Mouse (Mus musculus): Measurements from ENCODE around the gene Rftn1. TPM values are rescaled to one million over a fixed set of nuclear protein-coding genes. Genes with fewer than 3 reads are reported as not detected.

Rftn1 gene
- polyA plus RNA-seq, 1 experiment = 1.1 TPM

- Histone ChIP-seq H3K9ac (ENCODE audit: low read depth, poor library complexity, severe bottlenecking) (no peak overlapping the region), H3K36me3 (ENCODE audit: control insufficient read depth, insufficient read depth, low read length, poor library complexity, severe bottlenecking) (no peaks in the 10 kb centered on the region), H3K4me1 (ENCODE audit: control insufficient read depth, insufficient read depth, low read length) (no peaks in the 10 kb centered on the region), H3K9me3 (replicated peaks; ENCODE audit: control insufficient read depth, insufficient read depth, low read length, poor library complexity, severe bottlenecking) (no peaks in the 10 kb centered on the region), H3K27me3 (ENCODE audit: control insufficient read depth, insufficient read depth, low read length, poor library complexity, severe bottlenecking) (no peaks in the 10 kb centered on the region), H3K27ac (ENCODE audit: insufficient read depth, low read length) (no peak overlapping the region), H3K4me3 (ENCODE audit: low read depth, low read length) (no peak overlapping the region)
- TF ChIP-seq POLR2A (IDR thresholded peaks at IDR 0.05; ENCODE audit: insufficient read depth, low read length) = no peak
Observed at GRCm38 (mm10) chr17:50205152-50205782, 14.8 kb upstream of the Rftn1 start.

DNA sequence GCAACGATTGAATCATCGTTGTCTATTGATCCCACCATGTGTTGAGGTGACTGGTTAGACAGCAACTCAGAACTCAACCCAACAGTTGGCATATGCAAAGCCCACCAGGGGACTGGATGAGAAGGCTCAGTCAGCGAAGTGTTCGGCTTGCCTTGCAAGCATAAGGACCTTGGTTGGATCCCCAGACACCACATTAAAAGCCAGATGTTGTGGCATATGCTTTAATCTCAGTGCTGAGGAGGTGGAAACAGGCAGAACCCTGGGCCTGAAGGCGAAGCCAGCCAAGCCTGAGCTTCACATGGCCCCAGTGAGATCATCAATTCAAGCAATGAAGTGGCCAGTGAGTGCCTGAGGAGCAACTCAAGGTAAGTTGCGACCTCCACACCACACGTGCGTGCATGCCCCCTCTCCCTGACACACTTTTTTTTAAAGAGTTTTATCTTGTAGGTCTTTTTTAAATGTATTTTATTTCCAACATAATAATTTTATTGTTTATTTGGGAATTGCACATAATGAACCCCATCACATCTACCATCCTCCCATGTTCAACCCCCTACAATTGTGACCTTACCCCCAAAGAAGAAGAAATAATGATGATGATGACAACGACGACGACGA, 11.5 kb upstream of the Rftn1 start:
- no peak overlapping the region for H3K9ac ChIP-seq (ENCODE audit: low read depth, poor library complexity, severe bottlenecking)
- no peaks in the 10 kb centered on the region for H3K27me3 ChIP-seq (ENCODE audit: control insufficient read depth, insufficient read depth, low read length, poor library complexity, severe bottlenecking)
- no peaks in the 10 kb centered on the region for H3K4me1 ChIP-seq (ENCODE audit: control insufficient read depth, insufficient read depth, low read length)
- H3K36me3 ChIP-seq (ENCODE audit: control insufficient read depth, insufficient read depth, low read length, poor library complexity, severe bottlenecking) = no peaks in the 10 kb centered on the region
- TF ChIP-seq CTCF (IDR thresholded peaks at IDR 0.05; ENCODE audit: low read depth, low read length) (no peak), EP300 (IDR thresholded peaks at IDR 0.05; ENCODE audit: insufficient read depth, low read depth, low read length) (no peak), POLR2A (IDR thresholded peaks at IDR 0.05; ENCODE audit: insufficient read depth, low read length) (no peak)
- H3K4me3 ChIP-seq (ENCODE audit: low read depth, low read length) = no peak overlapping the region
- no peaks in the 10 kb centered on the region for H3K9me3 ChIP-seq (replicated peaks; ENCODE audit: control insufficient read depth, insufficient read depth, low read length, poor library complexity, severe bottlenecking)
- H3K27ac ChIP-seq (ENCODE audit: insufficient read depth, low read length) = no peak overlapping the region

- Histone ChIP-seq H3K4me1 (ENCODE audit: control insufficient read depth, insufficient read depth, low read length) (no peaks in the 10 kb centered on the region), H3K9ac (ENCODE audit: low read depth, poor library complexity, severe bottlenecking) (no peak overlapping the region), H3K9me3 (replicated peaks; ENCODE audit: control insufficient read depth, insufficient read depth, low read length, poor library complexity, severe bottlenecking) (no peaks in the 10 kb centered on the region), H3K36me3 (ENCODE audit: control insufficient read depth, insufficient read depth, low read length, poor library complexity, severe bottlenecking) (no peaks in the 10 kb centered on the region), H3K27ac (ENCODE audit: insufficient read depth, low read length) (no peak overlapping the region), H3K4me3 (ENCODE audit: low read depth, low read length) (no peak overlapping the region), H3K27me3 (ENCODE audit: control insufficient read depth, insufficient read depth, low read length, poor library complexity, severe bottlenecking) (no peaks in the 10 kb centered on the region)
- TF ChIP-seq POLR2A (IDR thresholded peaks at IDR 0.05; ENCODE audit: insufficient read depth, low read length) (no peak), CTCF (IDR thresholded peaks at IDR 0.05; ENCODE audit: low read depth, low read length) (no peak), EP300 (IDR thresholded peaks at IDR 0.05; ENCODE audit: insufficient read depth, low read depth, low read length) (no peak)
Observed at GRCm38 (mm10) chr17:50199075-50199850, 8.8 kb upstream of the Rftn1 start.

- TF ChIP-seq CTCF (IDR thresholded peaks at IDR 0.05; ENCODE audit: low read depth, low read length) (no peak), EP300 (IDR thresholded peaks at IDR 0.05; ENCODE audit: insufficient read depth, low read depth, low read length) (no peak), POLR2A (IDR thresholded peaks at IDR 0.05; ENCODE audit: insufficient read depth, low read length) (no peak)
- Histone ChIP-seq H3K27me3 (ENCODE audit: control insufficient read depth, insufficient read depth, low read length, poor library complexity, severe bottlenecking) (no peaks in the 10 kb centered on the region), H3K4me3 (ENCODE audit: low read depth, low read length) (no peak overlapping the region), H3K9ac (ENCODE audit: low read depth, poor library complexity, severe bottlenecking) (no peak overlapping the region), H3K9me3 (replicated peaks; ENCODE audit: control insufficient read depth, insufficient read depth, low read length, poor library complexity, severe bottlenecking) (no peaks in the 10 kb centered on the region), H3K4me1 (ENCODE audit: control insufficient read depth, insufficient read depth, low read length) (no peaks in the 10 kb centered on the region), H3K36me3 (ENCODE audit: control insufficient read depth, insufficient read depth, low read length, poor library complexity, severe bottlenecking) (no peaks in the 10 kb centered on the region), H3K27ac (ENCODE audit: insufficient read depth, low read length) (no peak overlapping the region)
Observed at GRCm38 (mm10) chr17:50197572-50197971, 7.1 kb upstream of the Rftn1 start.

DNA sequence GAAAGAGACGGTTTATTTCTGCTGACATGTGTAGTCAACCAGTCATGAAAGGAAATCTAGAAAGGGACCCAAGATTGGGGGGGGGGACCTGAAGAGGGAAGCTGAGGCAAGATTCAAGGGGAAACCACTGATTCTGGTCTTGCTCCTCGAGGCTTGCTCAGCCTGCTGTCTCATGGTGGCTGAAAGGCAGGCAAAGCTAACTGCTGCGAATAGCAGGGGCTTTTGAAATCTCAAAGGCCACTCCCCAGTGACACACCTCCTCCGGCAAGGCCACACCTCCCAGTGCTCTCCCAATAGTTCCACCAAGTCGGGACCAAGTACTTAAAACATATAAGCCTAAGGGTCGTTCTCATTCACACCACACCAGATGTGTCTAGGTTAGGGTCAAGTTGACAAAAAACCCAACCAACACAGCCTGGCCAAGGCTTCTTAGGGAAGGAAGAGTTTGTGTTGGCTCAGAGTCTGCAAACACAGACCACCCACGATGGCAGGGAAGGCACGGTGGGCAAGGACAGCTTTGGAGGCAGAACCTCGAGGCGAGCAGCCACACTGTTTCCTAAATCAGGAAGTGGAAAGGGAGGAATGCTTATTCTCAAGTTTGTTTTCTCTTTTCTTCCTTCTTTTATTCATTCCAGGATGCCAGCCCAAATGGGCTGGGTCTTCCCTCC, 5.7 kb upstream of the Rftn1 start:
- H3K27ac ChIP-seq (ENCODE audit: insufficient read depth, low read length) = no peak overlapping the region
- TF ChIP-seq POLR2A (IDR thresholded peaks at IDR 0.05; ENCODE audit: insufficient read depth, low read length) (no peak), EP300 (IDR thresholded peaks at IDR 0.05; ENCODE audit: insufficient read depth, low read depth, low read length) (no peak), CTCF (IDR thresholded peaks at IDR 0.05; ENCODE audit: low read depth, low read length) (no peak)
- no peaks in the 10 kb centered on the region for H3K36me3 ChIP-seq (ENCODE audit: control insufficient read depth, insufficient read depth, low read length, poor library complexity, severe bottlenecking)
- no peaks in the 10 kb centered on the region for H3K4me1 ChIP-seq (ENCODE audit: control insufficient read depth, insufficient read depth, low read length)
- no peaks in the 10 kb centered on the region for H3K9me3 ChIP-seq (replicated peaks; ENCODE audit: control insufficient read depth, insufficient read depth, low read length, poor library complexity, severe bottlenecking)
- H3K4me3 ChIP-seq (ENCODE audit: low read depth, low read length) = no peak overlapping the region
- H3K9ac ChIP-seq (ENCODE audit: low read depth, poor library complexity, severe bottlenecking) = no peak overlapping the region
- H3K27me3 ChIP-seq (ENCODE audit: control insufficient read depth, insufficient read depth, low read length, poor library complexity, severe bottlenecking) = no peaks in the 10 kb centered on the region
